Mouse (Mus musculus) naive thymus-derived CD4-positive, alpha-beta T cell, adult 2 months (primary cell): ENCODE measurements at regions not wholly inside any gene's neighbourhood (a gene's known extent, or its start where the extent isn't known, plus 50 kb on each side); places are given as distances from the start of the nearest gene placed in this dataset.

ENCODE experiments used
- DNase-seq: peaks from one replicate; pipeline ENCODE4 v3.0.0-alpha.2; 2011; ENCODE audit warnings: low read depth

- DNase-seq, result no peak
These were observed 59.0 kb upstream of the Frmd6 start for GRCm38 (mm10) chr12:70766319-70766718.

DNA sequence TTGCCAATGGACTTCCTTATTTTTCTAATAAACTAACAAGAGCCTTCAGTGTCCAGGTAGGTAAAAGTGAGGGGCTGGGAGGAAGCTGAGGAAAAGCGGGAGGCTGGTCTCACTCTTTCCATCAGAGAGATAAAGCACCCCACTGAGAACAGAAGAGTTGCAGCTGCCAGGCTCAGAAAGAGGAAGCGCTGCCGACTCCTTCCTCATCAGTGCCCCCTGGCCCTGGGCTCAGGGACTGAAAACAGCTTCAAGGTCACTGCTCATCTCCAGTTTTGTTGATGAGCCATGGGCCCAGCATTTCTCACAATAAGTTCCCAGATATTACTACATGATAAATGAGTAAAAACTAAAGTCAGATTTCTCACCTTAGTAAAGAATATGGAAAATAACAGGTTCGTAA lies 57.4 kb upstream of the Frmd6 start:
- no peak for DNase-seq

DNA sequence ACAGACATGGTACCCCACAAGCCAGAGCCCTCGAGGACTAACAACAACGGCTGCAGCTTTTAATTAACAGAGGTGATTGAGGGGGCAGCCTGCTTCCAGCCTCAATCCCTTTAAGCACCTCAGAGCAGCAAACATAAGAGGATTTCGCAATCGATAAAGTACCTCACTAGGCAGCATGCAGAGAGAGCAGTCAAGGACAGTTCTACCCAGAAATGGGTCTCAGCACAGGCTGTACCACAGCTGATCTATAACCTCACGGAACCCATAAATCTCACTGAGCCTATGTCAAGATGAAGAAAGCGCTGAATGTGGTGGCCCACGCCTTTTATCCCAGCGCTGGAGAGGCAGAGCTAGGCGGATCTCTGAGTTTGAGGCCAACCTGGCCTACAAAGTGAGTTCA lies 56.6 kb upstream of the Frmd6 start:
- no peak for DNase-seq

DNA sequence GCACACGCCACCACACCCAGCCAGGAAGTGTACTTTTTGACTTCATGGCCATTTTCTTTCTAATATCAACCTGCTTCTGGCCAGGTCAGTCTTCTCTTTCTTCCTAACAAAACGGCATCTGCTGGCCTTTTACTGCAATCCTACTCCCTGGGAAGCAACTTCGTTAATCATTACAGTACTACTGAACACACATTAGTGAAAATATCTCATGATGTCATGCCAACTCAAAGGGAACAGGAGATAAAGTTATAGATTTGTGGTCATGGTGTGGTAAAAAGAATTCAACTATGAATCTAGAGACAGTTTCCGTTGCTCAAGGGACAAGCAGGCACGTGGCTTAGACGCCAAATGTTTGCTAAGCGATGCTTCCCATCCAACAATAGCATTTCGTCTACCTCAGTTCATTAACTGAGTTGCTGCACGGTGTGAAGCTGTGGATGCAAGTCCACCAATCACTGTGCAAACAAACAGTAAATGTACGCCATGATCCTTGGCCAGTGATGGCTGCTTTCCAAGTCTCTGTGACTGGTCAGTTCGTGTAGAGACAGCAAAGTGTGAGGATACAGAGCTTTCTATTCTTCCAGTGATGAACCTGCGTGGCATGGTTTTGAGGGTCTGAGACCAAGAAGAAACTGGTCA lies 55.7 kb upstream of the Frmd6 start:
- DNase-seq, result no peak

- no peak for DNase-seq
These were observed 51.3 kb upstream of the Frmd6 start for GRCm38 (mm10) chr12:70774006-70774405.

DNA sequence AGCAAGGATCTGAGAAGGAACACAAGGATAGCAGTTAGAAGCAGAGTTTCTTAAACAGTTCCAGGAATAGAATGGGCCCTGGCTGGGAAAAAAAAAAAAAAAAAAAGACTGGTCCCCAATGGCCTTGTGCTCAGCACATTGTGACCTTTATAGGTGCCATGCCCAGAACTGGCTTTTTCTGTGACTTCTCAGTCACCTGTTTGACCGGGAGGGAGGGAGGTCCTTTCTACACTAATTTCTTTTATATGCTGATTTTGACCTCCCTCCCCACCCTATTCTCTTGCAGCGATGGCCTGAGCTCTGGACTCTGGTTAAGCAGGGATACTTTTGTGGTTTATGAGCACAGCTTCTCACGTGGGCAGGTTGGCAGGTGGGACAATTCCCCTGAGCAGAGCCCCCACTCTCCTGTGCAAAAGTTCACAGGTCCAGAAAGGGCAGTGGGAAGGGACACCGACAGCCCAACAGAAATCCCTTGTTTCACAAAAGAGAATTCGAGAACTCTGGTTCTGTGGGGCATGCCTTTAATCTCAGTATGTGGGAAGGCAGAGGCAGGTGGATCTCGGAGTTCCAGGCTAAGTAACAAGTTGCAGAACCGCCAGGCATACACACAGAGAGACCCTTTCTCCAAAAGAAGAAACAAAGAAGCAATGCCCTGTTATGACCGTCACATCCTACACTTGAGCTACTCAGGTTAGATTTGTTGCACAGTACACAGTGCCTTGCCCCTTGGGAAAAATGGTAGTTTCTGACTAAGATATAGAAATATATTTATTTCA lies 50.3 kb upstream of the Frmd6 start:
- no peak for DNase-seq
